Mouse (Mus musculus) heart, adult 2 months (tissue): ENCODE data around the gene Ctdnep1.

Experiments
- CTCF ChIP-seq: fragments of 200-600 bp; IDR thresholded peaks from 2 replicates; pipeline ENCODE4 v1.8.1; 2022; ENCODE audit warnings: antibody characterized with exemption, mild to moderate bottlenecking, moderate library complexity
- EP300 ChIP-seq: fragments of 200-500 bp; IDR thresholded peaks from 2 replicates; pipeline ENCODE4 v1.6.1; 2011; ENCODE audit warnings: low read depth, low read length, control low read depth; ENCODE audit not compliant: insufficient read depth
- POLR2A ChIP-seq: fragments of 200-500 bp; IDR thresholded peaks from 2 replicates; pipeline ENCODE4 v1.6.1; 2011; ENCODE audit warnings: mild to moderate bottlenecking, low read depth, low read length, control low read depth; ENCODE audit not compliant: insufficient read depth

DNA sequence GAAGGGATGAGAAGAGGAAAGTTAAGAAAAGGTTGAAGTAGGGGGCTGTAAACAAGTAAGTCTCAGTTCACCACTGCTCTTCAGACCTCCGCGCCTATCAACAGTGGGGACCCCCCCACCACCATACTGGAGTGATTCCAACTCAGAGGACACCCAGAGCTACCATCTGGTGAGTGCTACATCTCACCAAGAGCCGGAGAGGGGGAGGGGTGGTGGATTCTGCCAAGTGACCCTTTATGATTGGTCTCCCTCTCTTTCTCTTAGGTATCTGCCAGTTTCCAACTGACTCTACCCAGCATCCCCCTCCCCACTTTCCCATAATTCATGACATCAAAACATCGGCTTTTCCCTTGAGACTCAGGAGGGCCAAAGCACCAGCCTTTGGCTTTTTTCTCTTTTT, 40.0 kb upstream of the Ctdnep1 start:
- TF ChIP-seq CTCF (no peak), POLR2A (peak; percentile 14; the same call in 1 of the 2 replicates), EP300 (no peak)
